Mouse (Mus musculus) brain, embryonic 14.5 days (tissue): ENCODE results near the gene Selenom.

Experiments
- CTCF ChIP-seq: fragments of 200-500 bp; IDR thresholded peaks from 2 replicates; pipeline ENCODE4 v1.5.1; 2012; ENCODE audit warnings: inconsistent platforms, mild to moderate bottlenecking, moderate library complexity, borderline replicate concordance; ENCODE audit not compliant: insufficient read depth, insufficient read length; ENCODE audit errors: extremely low read depth
- POLR2A ChIP-seq: fragments of 200-500 bp; IDR thresholded peaks from 2 replicates; pipeline ENCODE4 v1.6.1; 2012; ENCODE audit warnings: mild to moderate bottlenecking, inconsistent platforms, borderline replicate concordance; ENCODE audit not compliant: poor library complexity, insufficient read depth, insufficient read length, severe bottlenecking; ENCODE audit errors: extremely low read depth

DNA sequence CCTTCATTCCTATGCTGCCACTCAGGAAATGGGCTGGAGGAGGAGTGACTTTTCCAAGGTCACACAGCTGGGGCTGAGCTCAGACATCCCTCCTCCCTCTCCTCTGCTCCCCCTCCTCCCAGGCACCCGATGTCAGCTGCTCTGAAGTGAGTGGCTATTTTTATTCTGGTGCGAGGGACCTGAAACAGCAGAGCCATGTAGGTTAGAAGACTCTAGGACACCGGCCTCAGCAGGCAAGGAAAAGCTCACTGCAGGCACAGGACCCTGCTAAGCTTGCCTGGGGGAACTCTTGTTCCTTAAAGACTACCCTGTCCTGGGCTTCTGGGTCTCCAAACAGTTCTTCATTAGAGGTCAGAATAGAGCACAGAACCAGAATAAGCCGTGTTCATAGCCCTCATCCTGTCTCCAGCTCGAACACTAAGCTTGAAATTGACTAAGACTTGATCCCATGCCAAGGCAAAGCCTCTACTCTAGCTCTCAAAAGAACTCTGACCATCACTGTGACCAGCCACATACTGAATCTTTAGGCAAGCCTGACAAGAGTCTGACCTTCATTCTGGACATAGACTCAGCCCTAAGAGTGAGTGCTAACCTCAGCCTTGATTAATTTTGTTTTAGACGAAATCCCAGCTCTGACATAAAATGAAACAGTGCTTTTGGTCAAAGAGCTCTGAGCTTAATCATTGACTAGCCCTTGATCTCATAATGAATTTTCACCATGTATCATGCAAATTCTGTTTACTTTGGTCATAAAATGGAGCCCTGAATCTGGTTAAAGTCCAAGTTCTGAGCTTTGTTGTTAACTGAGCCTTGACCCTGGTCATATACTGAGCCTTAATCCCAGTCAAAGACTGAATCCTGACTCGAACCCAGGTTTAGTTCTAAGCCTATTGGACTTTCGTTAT is 5.1 kb upstream of the Selenom start:
- TF ChIP-seq CTCF, result no peak
- no peak for TF ChIP-seq POLR2A
